Mouse (Mus musculus) ES-Bruce4 (cell line): ENCODE results near the gene Lctl.

ENCODE experiments used
- CTCF ChIP-seq: IDR thresholded peaks from one replicate; pipeline ENCODE4 v1.8.1; 2011; ENCODE audit warnings: low read depth, low read length
- POLR2A ChIP-seq: IDR thresholded peaks from one replicate; pipeline ENCODE4 v1.8.1; 2011; ENCODE audit warnings: low read length; ENCODE audit not compliant: insufficient read depth

DNA sequence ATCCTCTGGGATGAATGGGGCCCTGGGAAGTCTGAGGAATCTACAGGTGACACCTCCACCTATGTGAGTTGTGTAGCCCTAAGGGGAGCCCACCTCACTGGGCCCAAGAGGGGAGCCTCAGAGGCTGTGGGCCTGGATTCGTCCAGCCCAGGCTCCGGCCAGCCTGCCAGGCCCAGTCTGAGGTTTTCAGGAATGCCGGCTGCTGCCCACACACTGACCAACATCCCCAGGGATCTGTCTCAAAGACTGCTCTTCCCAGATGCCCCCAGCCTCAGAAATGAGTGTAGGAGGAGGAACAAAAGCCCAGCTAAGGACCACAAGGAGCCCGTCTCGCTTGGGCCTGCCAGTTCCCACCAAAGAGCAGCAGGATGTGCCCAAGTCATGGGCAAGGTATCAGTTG, 49.2 kb upstream of the Lctl start:
- TF ChIP-seq CTCF (no peak), POLR2A (no peak)
